Mouse (Mus musculus) heart, embryonic 12.5 days (tissue): ENCODE measurements around the gene Fndc7. TPM values are rescaled to one million over a fixed set of nuclear protein-coding genes. Genes with fewer than 3 reads are reported as not detected.
A peak's percentile ranks its signal among the peaks of the same experiment; 100 is the strongest.
"Not testable (repeated sequence)": the region's sequence is repeated elsewhere in the genome, so short reads cannot be mapped to it uniquely, and the experiment has no call there.

Experiments
- ATAC-seq: fragments of 200-750 bp; cut with Nextera tagmentation; 2 replicates; pipeline ENCODE4 v1.8.0; 2017; ENCODE audit warnings: moderate TSS enrichment, moderate library complexity; ENCODE audit not compliant: insufficient number of reproducible peaks, low FRiP score
- H3K27ac ChIP-seq: fragments of 300-500 bp; sonication (generic); 2 replicates; pipeline ENCODE4 v1.5.1; 2016; ENCODE audit warnings: mild to moderate bottlenecking, moderate library complexity; ENCODE audit not compliant: poor library complexity, severe bottlenecking
- H3K27me3 ChIP-seq: fragments of 300-500 bp; sonication (generic); replicated peaks from 2 replicates; pipeline ENCODE4 v1.6.1; 2016; ENCODE audit warnings: mild to moderate bottlenecking, moderate library complexity
- H3K36me3 ChIP-seq: fragments of 300-500 bp; sonication (generic); 2 replicates; pipeline ENCODE4 v1.6.1; 2016; ENCODE audit warnings: mild to moderate bottlenecking, moderate library complexity
- H3K4me1 ChIP-seq: fragments of 300-500 bp; sonication (generic); replicated peaks from 2 replicates; pipeline ENCODE4 v1.6.1; 2016; ENCODE audit warnings: mild to moderate bottlenecking
- H3K4me2 ChIP-seq: fragments of 300-500 bp; sonication (generic); 2 replicates; pipeline ENCODE4 v1.6.1; 2016; ENCODE audit warnings: mild to moderate bottlenecking, moderate library complexity
- H3K4me3 ChIP-seq: fragments of 300-500 bp; sonication (generic); 2 replicates; pipeline ENCODE4 v1.5.1; 2016; ENCODE audit warnings: mild to moderate bottlenecking
- H3K9ac ChIP-seq: fragments of 300-500 bp; sonication (generic); 2 replicates; pipeline ENCODE4 v1.6.1; 2016; ENCODE audit warnings: mild to moderate bottlenecking, moderate library complexity
- H3K9me3 ChIP-seq: fragments of 300-500 bp; sonication (generic); replicated peaks from 2 replicates; pipeline ENCODE4 v1.6.1; 2016; ENCODE audit warnings: mild to moderate bottlenecking, moderate library complexity
- WGBS: fragments of 180-500 bp; shearing (Covaris S2); methylation state at CpG from one replicate; pipeline ENCODE4 v1.1.7; 2016; 5-methylcytosine and 5-hydroxymethylcytosine counted together
- polyA plus RNA-seq: library from polyadenylated mRNA; unstranded; fragments of >200 nt; fragmentation: Nextera tagmentation; extraction: Ambion mirVana; gene quantifications from 2 replicates; pipeline ENCODE4 v1.2.1, GENCODE M21; 2016

Fndc7 gene
- polyA plus RNA-seq, 1 experiment from 2014 or later, result 0.04 TPM

DNA sequence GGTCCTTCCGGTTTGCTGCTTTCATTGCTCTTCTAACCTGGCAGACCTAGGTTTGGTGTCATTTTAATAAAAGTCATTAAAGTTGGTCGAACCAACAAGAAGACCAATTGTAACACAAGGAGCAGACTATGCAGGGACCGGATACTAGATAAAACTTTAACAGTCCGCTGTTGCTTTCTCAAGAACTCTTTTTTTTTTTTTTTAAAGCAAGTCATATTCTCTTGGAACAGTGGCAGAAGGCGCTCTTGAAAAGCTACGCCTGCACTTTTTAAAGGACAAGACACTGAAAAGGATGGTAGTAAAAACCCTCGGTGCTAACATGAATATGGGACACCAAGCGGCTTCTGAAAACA lies 50.2 kb downstream of the Fndc7 start:
- Histone ChIP-seq H3K9me3 (no peaks in the 10 kb centered on the region), H3K4me2 (peak overlapping the region; percentile 66), H3K4me3 (peak overlapping the region; percentile 85), H3K27ac (peak overlapping the region; percentile 88), H3K4me1 (peaks cover 11% of the 10 kb centered on the region), H3K36me3 (peaks cover 16% of the 10 kb centered on the region), H3K27me3 (no peaks in the 10 kb centered on the region), H3K9ac (peak overlapping the region; percentile 85)
- ATAC-seq, result no peak
- WGBS, result 6% methylated on average over 8 of the region's 8 CpGs

DNA sequence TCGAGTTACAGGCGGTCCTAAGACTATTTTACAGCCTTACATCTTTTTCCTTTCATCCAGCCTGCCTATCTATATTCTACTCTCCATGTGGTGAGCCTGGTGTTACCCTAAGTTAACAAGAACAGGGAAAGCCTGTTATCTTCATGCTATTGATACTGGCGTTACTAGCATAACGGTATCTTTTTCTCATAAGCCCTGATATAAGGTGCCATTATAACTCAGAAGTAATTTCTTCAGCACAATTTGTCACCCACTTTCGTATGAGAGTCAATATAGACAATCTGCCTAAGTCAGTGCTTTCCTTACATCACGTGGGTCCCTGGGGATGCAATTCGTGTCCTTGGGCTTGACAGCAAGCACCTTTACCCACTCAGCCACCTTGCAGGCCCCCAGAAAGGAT lies 50.8 kb downstream of the Fndc7 start:
- ATAC-seq, result no peak
- peak overlapping the region; percentile 85 for H3K4me3 ChIP-seq
- no peaks in the 10 kb centered on the region for H3K9me3 ChIP-seq
- WGBS, result 55% methylated on average over 7 of the region's 7 CpGs
- H3K9ac ChIP-seq, result peak overlapping the region; percentile 56; the same call in 1 of the 2 replicates
- H3K27me3 ChIP-seq, result no peaks in the 10 kb centered on the region
- H3K36me3 ChIP-seq, result peaks cover 21% of the 10 kb centered on the region
- no peak overlapping the region for H3K27ac ChIP-seq
- peak overlapping the region; percentile 62 for H3K4me2 ChIP-seq
- peaks cover 11% of the 10 kb centered on the region for H3K4me1 ChIP-seq

DNA sequence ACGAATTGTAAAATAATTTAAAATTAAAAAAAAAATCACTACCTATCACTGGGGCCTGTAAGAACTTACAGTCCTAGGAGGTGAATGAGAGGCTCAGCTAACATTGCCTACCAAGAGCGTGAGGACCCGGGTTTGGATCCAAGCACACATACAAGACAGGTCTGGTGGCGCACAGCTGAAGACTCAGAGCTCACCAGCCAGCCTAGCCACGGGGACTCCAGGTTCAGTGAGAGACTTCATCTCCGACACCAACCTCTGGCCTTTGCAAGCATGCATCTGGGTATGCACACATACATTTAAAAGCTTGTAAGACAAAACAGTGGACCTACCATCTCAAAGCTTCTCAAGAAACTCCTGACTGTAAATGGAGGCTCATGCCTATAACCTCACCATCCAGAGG lies 52.9 kb downstream of the Fndc7 start:
- Histone ChIP-seq H3K9me3 (no peaks in the 10 kb centered on the region), H3K4me2 (no peak overlapping the region), H3K4me3 (no peak overlapping the region), H3K27me3 (no peaks in the 10 kb centered on the region), H3K4me1 (peaks cover 11% of the 10 kb centered on the region), H3K9ac (no peak overlapping the region), H3K36me3 (peaks cover 25% of the 10 kb centered on the region), H3K27ac (no peak overlapping the region)
- no peak for ATAC-seq
- 91% methylated on average over 6 of the region's 6 CpGs for WGBS

DNA sequence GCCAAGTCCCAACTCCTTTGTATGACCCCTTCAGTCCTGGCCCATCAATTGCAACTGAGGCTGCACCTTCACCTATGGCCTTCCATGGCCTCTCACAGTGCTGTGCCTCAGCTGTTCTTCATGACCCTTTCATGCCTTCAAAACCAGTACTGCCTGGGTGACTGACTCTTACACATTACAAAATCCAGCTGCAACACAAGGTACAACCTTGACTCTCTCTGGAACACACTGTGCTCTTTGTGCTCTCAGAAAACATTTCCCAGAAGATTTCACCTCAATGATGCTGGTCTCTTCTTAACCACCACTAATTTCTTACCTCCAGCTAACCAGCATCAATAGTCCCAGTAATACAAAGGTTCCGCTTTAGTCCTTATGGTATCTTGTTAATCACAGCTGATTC lies 56.1 kb downstream of the Fndc7 start:
- not testable (repeated sequence) for H3K27ac ChIP-seq, ATAC-seq, H3K9me3 ChIP-seq, H3K4me2 ChIP-seq, H3K4me3 ChIP-seq, H3K9ac ChIP-seq, H3K27me3 ChIP-seq
- WGBS, result 78% methylated on average over 1 of the region's 1 CpGs
- H3K36me3 ChIP-seq, result peaks cover 25% of the 10 kb centered on the region
- H3K4me1 ChIP-seq, result peaks cover 17% of the 10 kb centered on the region

DNA sequence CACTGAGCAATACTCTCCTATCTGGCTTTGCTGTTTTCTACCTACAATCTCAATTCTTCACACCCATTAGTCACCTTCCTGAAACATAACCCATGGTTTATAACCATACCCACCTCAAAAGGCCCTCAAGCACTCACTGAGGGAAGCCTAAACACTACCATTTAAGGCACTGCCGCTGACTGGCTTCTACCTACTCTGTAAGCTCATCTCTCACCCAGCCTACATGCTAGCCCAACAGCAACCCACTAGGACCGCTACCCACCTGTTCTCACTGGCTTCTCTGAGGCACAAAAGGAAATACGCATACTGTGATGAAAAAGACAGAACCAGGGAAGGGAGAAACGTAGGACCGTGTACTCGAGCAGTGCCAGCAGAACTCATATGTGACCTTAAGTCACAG lies 58.1 kb downstream of the Fndc7 start:
- ATAC-seq, result no peak
- H3K9ac ChIP-seq, result no peak overlapping the region
- 92% methylated on average over 6 of the region's 6 CpGs for WGBS

DNA sequence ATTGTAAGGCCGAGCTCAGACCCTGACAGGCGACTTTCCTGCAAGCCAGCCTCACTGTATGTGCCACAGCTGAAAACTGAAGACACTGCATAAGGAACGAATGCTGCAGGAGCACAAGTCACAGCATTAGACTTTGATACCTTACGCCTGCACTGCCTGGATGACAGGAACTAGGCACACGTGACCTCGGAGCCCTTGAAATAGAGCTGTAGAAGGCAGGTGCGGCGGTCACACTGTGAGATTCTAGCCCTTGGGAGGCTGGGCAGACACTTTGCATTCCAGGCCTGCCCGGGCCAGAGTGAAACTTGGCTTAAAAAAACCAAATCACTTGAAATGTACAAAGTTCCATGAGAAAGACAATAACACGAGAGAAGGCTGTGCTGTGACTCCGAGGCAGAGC lies 59.3 kb downstream of the Fndc7 start:
- peak; percentile 51; the same call in 1 of the 2 replicates for ATAC-seq
- Histone ChIP-seq H3K9ac (no peak overlapping the region; the same call in 1 of the 2 replicates), H3K4me2 (0 out of 2 replicates have a peak overlapping the region, but pooled peaks have one; percentile 3), H3K27ac (no peak overlapping the region; the same call in 1 of the 2 replicates), H3K4me1 (peaks cover 11% of the 10 kb centered on the region), H3K4me3 (no peak overlapping the region), H3K36me3 (peaks cover 23% of the 10 kb centered on the region), H3K9me3 (no peaks in the 10 kb centered on the region), H3K27me3 (no peaks in the 10 kb centered on the region)
- WGBS, result 65% methylated on average over 11 of the region's 11 CpGs

More for the DNA sequence above, 58.1 kb downstream of the Fndc7 start:
- H3K27me3 ChIP-seq, result no peaks in the 10 kb centered on the region
- H3K4me2 ChIP-seq, result no peak overlapping the region
- peaks cover 23% of the 10 kb centered on the region for H3K36me3 ChIP-seq
- peaks cover 11% of the 10 kb centered on the region for H3K4me1 ChIP-seq
- no peak overlapping the region for H3K4me3 ChIP-seq
- no peaks in the 10 kb centered on the region for H3K9me3 ChIP-seq
- H3K27ac ChIP-seq, result no peak overlapping the region

DNA sequence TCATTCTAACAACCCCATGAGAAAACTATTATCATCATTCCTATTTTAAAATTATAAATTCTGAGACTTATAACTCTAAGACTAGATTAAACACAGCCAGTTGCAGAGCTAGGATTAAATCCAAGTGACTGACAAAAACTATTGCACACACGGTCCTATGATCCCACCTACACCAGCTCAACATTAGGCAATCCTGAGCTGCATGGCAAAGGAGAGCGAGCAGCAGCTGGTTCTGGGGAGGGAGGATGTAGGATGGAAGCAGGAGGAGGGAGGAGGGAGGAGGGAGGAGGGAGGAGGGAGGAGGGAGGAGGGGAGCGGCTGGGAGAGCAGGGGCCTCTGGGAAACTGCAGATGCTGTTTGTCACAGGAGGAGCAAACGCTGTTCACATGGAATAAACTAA lies 74.2 kb downstream of the Fndc7 start:
- ATAC-seq, result no peak
- Histone ChIP-seq H3K27me3 (no peaks in the 10 kb centered on the region), H3K27ac (no peak overlapping the region), H3K4me1 (0 out of 2 replicates have a peak, but pooled peaks cover 3% of the 10 kb centered on the region), H3K9ac (no peak overlapping the region), H3K9me3 (no peaks in the 10 kb centered on the region), H3K4me2 (no peak overlapping the region), H3K4me3 (no peak overlapping the region), H3K36me3 (peaks cover 55% of the 10 kb centered on the region)
- WGBS, result 76% methylated on average over 4 of the region's 4 CpGs

DNA sequence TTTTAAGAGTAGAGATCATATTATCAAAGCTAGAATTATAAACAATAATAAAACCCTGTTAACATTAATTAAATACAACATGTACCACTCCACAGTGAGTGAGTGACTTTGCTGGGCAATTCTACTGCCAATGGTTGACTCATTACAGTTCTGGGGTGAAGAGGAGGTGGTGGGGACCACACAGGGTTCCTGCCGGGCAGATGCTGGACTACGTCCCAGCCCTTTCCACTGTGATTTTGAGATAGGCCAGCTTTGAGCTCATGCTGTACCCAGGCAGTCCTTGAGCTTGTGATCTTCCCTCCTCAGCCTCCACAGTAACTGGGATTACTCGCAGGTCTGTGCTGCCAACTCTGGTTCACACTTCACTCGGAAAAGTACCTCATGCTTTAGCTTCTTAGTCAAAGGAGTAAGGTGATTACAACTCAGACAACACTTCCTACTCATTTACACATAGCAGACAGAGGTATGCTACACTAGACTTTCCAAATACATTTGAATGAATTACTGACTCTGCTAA lies 79.0 kb downstream of the Fndc7 start:
- no peak overlapping the region for H3K9ac ChIP-seq
- no peak overlapping the region for H3K4me2 ChIP-seq
- no peaks in the 10 kb centered on the region for H3K9me3 ChIP-seq
- H3K36me3 ChIP-seq, result peaks cover 57% of the 10 kb centered on the region
- peaks cover 4% of the 10 kb centered on the region; the same call in 1 of the 2 replicates for H3K4me1 ChIP-seq
- H3K27me3 ChIP-seq, result no peaks in the 10 kb centered on the region
- no peak overlapping the region for H3K4me3 ChIP-seq
- no peak overlapping the region for H3K27ac ChIP-seq
- no peak for ATAC-seq
- 70% methylated on average over 4 of the region's 4 CpGs for WGBS

DNA sequence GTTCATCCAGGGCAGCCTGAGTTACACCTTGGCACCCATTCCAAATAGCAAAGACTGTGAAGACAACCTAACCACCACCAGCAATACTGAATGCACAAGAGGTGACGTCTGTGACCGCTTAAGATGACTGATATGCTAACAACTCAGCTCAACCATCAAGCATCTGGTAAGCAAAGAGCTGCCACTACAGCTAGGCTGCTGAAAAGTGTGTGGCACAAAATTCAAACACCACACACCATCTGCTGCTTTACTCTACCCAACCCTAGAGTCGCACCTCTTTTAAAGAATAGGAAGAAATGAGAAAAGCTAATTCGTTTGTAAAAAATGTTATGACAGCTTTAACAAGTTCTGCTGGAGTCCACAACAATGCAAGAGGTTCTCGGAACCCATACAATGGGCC lies 84.2 kb downstream of the Fndc7 start:
- Histone ChIP-seq H3K36me3 (peaks cover 72% of the 10 kb centered on the region), H3K27me3 (no peaks in the 10 kb centered on the region), H3K9ac (no peak overlapping the region), H3K4me3 (no peak overlapping the region), H3K27ac (no peak overlapping the region), H3K4me1 (peaks cover 10% of the 10 kb centered on the region), H3K9me3 (no peaks in the 10 kb centered on the region), H3K4me2 (no peak overlapping the region)
- ATAC-seq, result no peak
- WGBS, result 77% methylated on average over 5 of the region's 5 CpGs

Other genes starting within 250 kb of the Fndc7 start
- gene Clcc1, start 236.1 kb downstream of the Fndc7 start, polyA plus RNA-seq, result 46.0 and 46.7 TPM in 2 replicates
- 33.9 and 34.6 TPM in 2 replicates for gene Gpsm2, start 167.7 kb downstream of the Fndc7 start, polyA plus RNA-seq
- gene Aknad1, start 150.3 kb downstream of the Fndc7 start, polyA plus RNA-seq, result not detected in 2 replicates
- 27.3 and 27.8 TPM in 2 replicates for gene Stxbp3, start 49.5 kb downstream of the Fndc7 start, polyA plus RNA-seq
- gene Prpf38b, start 21.7 kb upstream of the Fndc7 start, polyA plus RNA-seq, result 64.7 and 72.6 TPM in 2 replicates
- gene Henmt1, start 49.9 kb upstream of the Fndc7 start, polyA plus RNA-seq, result 0.20 TPM in 1 of 2 replicates, not detected in the other
- not detected in 2 replicates for gene Gm9857, start 50.4 kb upstream of the Fndc7 start, polyA plus RNA-seq
- gene Fam102b, start 137.6 kb upstream of the Fndc7 start, polyA plus RNA-seq, result 7.4 and 8.3 TPM in 2 replicates
- gene Slc25a54, start 190.5 kb upstream of the Fndc7 start, polyA plus RNA-seq, result not detected in 2 replicates
- gene Slc25a24, start 233.1 kb upstream of the Fndc7 start, polyA plus RNA-seq, result 39.8 and 40.4 TPM in 2 replicates